16 mouse cellular contexts compared by ENCODE assay signal in the genomic region with DNA sequence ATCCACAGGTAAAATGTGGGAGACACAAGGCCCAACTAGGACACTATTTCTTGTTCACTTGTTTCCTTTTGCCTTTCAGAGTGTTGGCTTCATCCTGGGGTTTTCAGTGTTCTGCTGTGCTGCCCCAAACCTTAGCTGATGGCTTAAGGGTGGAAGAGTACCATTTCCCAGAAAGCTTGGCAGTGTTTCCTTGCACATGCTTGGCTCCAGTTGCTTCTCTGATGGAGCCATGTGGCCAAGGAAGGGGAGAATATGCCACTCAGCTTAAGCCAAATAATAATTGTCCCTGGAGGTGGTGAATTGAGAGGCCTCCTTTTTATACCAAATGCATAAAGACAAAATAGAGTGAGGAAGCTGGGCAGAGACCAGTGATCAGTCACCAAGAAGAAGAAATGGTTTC.
"Had no signal": no experiment of that assay in that cellular context is flagged by ENCODE, and none has a peak within 500 bp of the region (broad histone marks: within the 10 kb centered on the region; RNA-seq: fewer than 3 reads in every experiment).

No protein-coding gene starts in this region.

- DNase-seq: gastrocnemius, postnatal 14 days; gastrocnemius, postnatal 36 days; heart, adult 11 months; heart, adult 2 months; heart, postnatal 14 days; heart, postnatal 36 days; kidney, adult 11 months; kidney, adult 2 months; kidney, adult 9 months; kidney, postnatal 14 days; kidney, postnatal 36 days; liver, embryonic 13.5 days; liver, postnatal 0 days; lung, adult 2 months had no signal

- ATAC-seq: hindbrain, postnatal 0 days; intestine, embryonic 16.5 days; liver, postnatal 0 days had no signal
